18 mouse cellular contexts compared by ENCODE assay signal in genomic region chr16:91300641-91301441, GRCm38 (mm10). TPM values are rescaled to one million over a fixed set of nuclear protein-coding genes. Genes with fewer than 3 reads are reported as not detected.
DNase-seq lines count a peak whose midpoint lies in the region; ATAC-seq lines count a peak whose summit lies in the region.
"Had no signal": no experiment of that assay in that cellular context is flagged by ENCODE, and none has a peak within 500 bp of the region (broad histone marks: within the 10 kb centered on the region; RNA-seq: fewer than 3 reads in every experiment).

No protein-coding gene starts in this region.

- H3K27me3 ChIP-seq in hindbrain, embryonic 10.5 days (ENCODE audit: insufficient read depth, poor library complexity, severe bottlenecking) = peaks cover 100% of the 10 kb centered on the region
- H3K27me3 ChIP-seq in midbrain, embryonic 12.5 days = peaks cover 100% of the 10 kb centered on the region
- peaks cover 65% of the 10 kb centered on the region for H3K27me3 ChIP-seq in kidney, embryonic 16.5 days (ENCODE audit: insufficient read depth, low read length)

- no peaks in the 10 kb centered on the region for H3K9me3 ChIP-seq in hindbrain, embryonic 10.5 days
- no peaks in the 10 kb centered on the region for H3K9me3 ChIP-seq in midbrain, embryonic 12.5 days
- no peaks in the 10 kb centered on the region for H3K9me3 ChIP-seq in kidney, embryonic 16.5 days (ENCODE audit: low read length)
- H3K9me3 ChIP-seq: liver, embryonic 15.5 days had no signal

- H3K4me2 ChIP-seq in midbrain, embryonic 12.5 days (replicated peaks) = peak overlapping the region; percentile 43
- no peak overlapping the region for H3K4me2 ChIP-seq in kidney, embryonic 16.5 days (replicated peaks; ENCODE audit: low read depth, low read length)
- H3K4me2 ChIP-seq: liver, embryonic 15.5 days had no signal

- H3K27ac ChIP-seq in hindbrain, embryonic 10.5 days = no peak overlapping the region
- H3K27ac ChIP-seq in midbrain, embryonic 12.5 days (replicated peaks) = 0 out of 2 replicates have a peak overlapping the region, but pooled peaks have one; percentile 0
- H3K27ac ChIP-seq in kidney, embryonic 16.5 days (ENCODE audit: low read length) = no peak overlapping the region
- H3K27ac ChIP-seq: liver, embryonic 15.5 days; stomach, postnatal 0 days had no signal

- H3K4me3 ChIP-seq in hindbrain, embryonic 10.5 days = peak overlapping the region; percentile 26; the same call in 1 of the 2 replicates
- H3K4me3 ChIP-seq in midbrain, embryonic 12.5 days = peak overlapping the region; percentile 7; the same call in 1 of the 2 replicates
- H3K4me3 ChIP-seq in kidney, embryonic 16.5 days (ENCODE audit: low read length) = no peak overlapping the region
- H3K4me3 ChIP-seq: liver, embryonic 15.5 days had no signal

- peaks cover 64% of the 10 kb centered on the region for H3K4me1 ChIP-seq in hindbrain, embryonic 10.5 days (replicated peaks)
- peaks cover 50% of the 10 kb centered on the region for H3K4me1 ChIP-seq in midbrain, embryonic 12.5 days
- no peaks in the 10 kb centered on the region; the same call in 1 of the 2 replicates for H3K4me1 ChIP-seq in kidney, embryonic 16.5 days (ENCODE audit: insufficient read depth, low read length)
- H3K4me1 ChIP-seq: liver, embryonic 15.5 days had no signal

- WGBS in hindbrain, embryonic 10.5 days = 22% methylated on average over 16 of the region's 16 CpGs
- 13% methylated on average over 16 of the region's 16 CpGs for WGBS in midbrain, embryonic 12.5 days
- WGBS in kidney, embryonic 16.5 days = 44% methylated on average over 16 of the region's 16 CpGs

- no peaks in the 10 kb centered on the region for H3K36me3 ChIP-seq in hindbrain, embryonic 10.5 days
- H3K36me3 ChIP-seq in midbrain, embryonic 12.5 days = no peaks in the 10 kb centered on the region
- no peaks in the 10 kb centered on the region for H3K36me3 ChIP-seq in kidney, embryonic 16.5 days (ENCODE audit: insufficient read depth, low read length)
- H3K36me3 ChIP-seq: liver, embryonic 15.5 days had no signal

- DNase-seq in retina, postnatal 1 day = peak; percentile 23
- DNase-seq in retina, embryonic 14.5 days (ENCODE audit: low spot score) = no peak
- no peak for DNase-seq in hindbrain, embryonic 10.5 days (ENCODE audit: low spot score)
- no peak for DNase-seq in kidney, postnatal 10 days
- no peak for DNase-seq in testis, postnatal 14 days (ENCODE audit: low spot score)
- DNase-seq: adrenal gland, postnatal 25 days; cerebellum, postnatal 14 days; heart, adult 11 months; kidney, postnatal 36 days; thymus, postnatal 4 days had no signal

- no peak overlapping the region for H3K9ac ChIP-seq in midbrain, embryonic 12.5 days (replicated peaks)
- no peak overlapping the region for H3K9ac ChIP-seq in kidney, embryonic 16.5 days (replicated peaks; ENCODE audit: low read length)
- H3K9ac ChIP-seq: liver, embryonic 15.5 days had no signal

- 0 out of 2 replicates have a peak, but pooled peaks have one; percentile 5 for ATAC-seq in midbrain, embryonic 12.5 days (ENCODE audit: low FRiP score, low read depth)
- ATAC-seq in kidney, embryonic 16.5 days (ENCODE audit: low FRiP score, low TSS enrichment) = no peak
- ATAC-seq in activated CD4-positive, CD25-positive, alpha-beta regulatory T cell, adult 4 months = no peak
- ATAC-seq: intestine, postnatal 0 days had no signal

RNA-seq across cellular contexts. Expression of gene Olig1, which starts 31.3 kb away (rescaled TPM):
- 1.4 and 1.5 TPM in 2 replicates for polyA plus RNA-seq in hindbrain, embryonic 10.5 days (2016; fragmentation: Nextera tagmentation; extraction: Ambion mirVana)
- 2.4 and 5.1 TPM in 2 replicates for polyA plus RNA-seq in midbrain, embryonic 12.5 days (2016; fragmentation: Nextera tagmentation; extraction: Ambion mirVana)
- 0.14 TPM in 1 of 2 replicates, not detected in the other for polyA plus RNA-seq in kidney, embryonic 16.5 days (2015; fragmentation: Nextera tagmentation; extraction: Ambion mirVana)
- polyA plus RNA-seq in activated CD4-positive, CD25-positive, alpha-beta regulatory T cell, adult 4 months (2017; shearing (Covaris generic)) = not detected
- polyA plus RNA-seq: heart, postnatal 0 days; intestine, postnatal 0 days; limb, embryonic 11.5 days had no signal
